In the genomic region with DNA sequence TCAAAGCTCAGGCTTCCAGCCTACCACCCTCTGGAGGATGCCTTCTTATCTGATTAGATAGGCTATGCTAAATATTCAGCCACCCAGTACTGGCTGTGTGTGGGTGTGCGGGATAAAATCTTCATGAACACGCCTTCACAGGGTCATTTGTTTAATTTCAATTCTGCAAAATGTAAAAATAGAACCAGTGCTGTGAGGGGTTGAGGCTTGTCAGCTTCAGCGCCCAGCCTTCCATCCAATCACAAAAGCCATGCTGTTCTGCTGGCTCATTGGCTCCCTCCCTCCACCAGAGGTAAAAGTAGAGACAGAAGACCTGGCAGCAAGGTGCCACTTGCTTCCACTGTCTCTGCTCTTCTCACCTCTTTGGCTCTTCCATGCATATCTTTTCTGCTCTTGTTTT, we compare ENCODE assay signal across 32 mouse cellular contexts. TPM values are rescaled to one million over a fixed set of nuclear protein-coding genes. Genes with fewer than 3 reads are reported as not detected.
DNase-seq lines count a peak whose midpoint lies in the region; ATAC-seq lines count a peak whose summit lies in the region.
"Had no signal": no experiment of that assay in that cellular context is flagged by ENCODE, and none has a peak within 500 bp of the region (broad histone marks: within the 10 kb centered on the region; RNA-seq: fewer than 3 reads in every experiment).

No protein-coding gene starts in this region.

- H3K9ac ChIP-seq in heart, embryonic 16.5 days (ENCODE audit: low read length) = no peak overlapping the region
- H3K9ac ChIP-seq: embryonic facial prominence, embryonic 12.5 days; forebrain, postnatal 0 days; intestine, embryonic 15.5 days; limb, embryonic 13.5 days; liver, embryonic 13.5 days; midbrain, embryonic 15.5 days; neural tube, embryonic 13.5 days had no signal

- peaks cover 6% of the 10 kb centered on the region; the same call in 1 of the 2 replicates for H3K27me3 ChIP-seq in heart, embryonic 16.5 days (ENCODE audit: control insufficient read depth, insufficient read depth, low read length)
- H3K27me3 ChIP-seq: midbrain, embryonic 15.5 days had no signal

- DNase-seq in CD4-positive, CD25-positive, alpha-beta regulatory T cell, adult 2 months (ENCODE audit: low read depth, low spot score) = peak; percentile 2
- DNase-seq in heart, postnatal 14 days = no peak
- no peak for DNase-seq in thymus, postnatal 36 days
- DNase-seq in layer of hippocampus, postnatal 25 days (ENCODE audit: extremely low spot score in 1 of 2, low spot score in 1 of 2) = no peak
- DNase-seq: adrenal gland, postnatal 25 days; cerebellum, adult 11 months; cerebellum, postnatal 10 days; forebrain, postnatal 0 days; gastrocnemius, postnatal 25 days; kidney, adult 8-10 months; kidney, postnatal 14 days; layer of hippocampus, postnatal 36 days; liver, embryonic 13.5 days; lung, adult 2 months; lung, postnatal 14 days; right cerebral cortex, postnatal 4 days; thymus, adult 2 months had no signal

- WGBS in heart, embryonic 16.5 days = 14% methylated on average over 3 of the region's 3 CpGs

- intact Hi-C loops in heart, postnatal 14 days (cut with DNase I) = no loop called here

- no peaks in the 10 kb centered on the region for H3K9me3 ChIP-seq in heart, embryonic 16.5 days (replicated peaks; ENCODE audit: control insufficient read depth, low read length)
- H3K9me3 ChIP-seq: embryonic facial prominence, embryonic 12.5 days; heart, embryonic 10.5 days; hindbrain, embryonic 10.5 days; intestine, embryonic 15.5 days; limb, embryonic 13.5 days; liver, embryonic 13.5 days; midbrain, embryonic 15.5 days; neural tube, embryonic 13.5 days had no signal

- peak overlapping the region; percentile 41; the same call in 1 of the 2 replicates for H3K4me2 ChIP-seq in heart, embryonic 16.5 days (ENCODE audit: low read depth, low read length)
- H3K4me2 ChIP-seq: embryonic facial prominence, embryonic 12.5 days; intestine, embryonic 15.5 days; limb, embryonic 13.5 days; liver, embryonic 13.5 days; midbrain, embryonic 15.5 days; neural tube, embryonic 13.5 days had no signal

- no peak overlapping the region for H3K27ac ChIP-seq in heart, embryonic 16.5 days (ENCODE audit: low read length)
- H3K27ac ChIP-seq: embryonic facial prominence, embryonic 12.5 days; heart, embryonic 10.5 days; hindbrain, embryonic 10.5 days; intestine, embryonic 15.5 days; layer of hippocampus, adult 2 months; limb, embryonic 13.5 days; liver, embryonic 13.5 days; midbrain, embryonic 15.5 days; neural tube, embryonic 13.5 days; stomach, postnatal 0 days had no signal

- H3K4me3 ChIP-seq in heart, embryonic 16.5 days (ENCODE audit: low read length) = no peak overlapping the region
- H3K4me3 ChIP-seq: embryonic facial prominence, embryonic 12.5 days; heart, embryonic 10.5 days; hindbrain, embryonic 10.5 days; intestine, embryonic 15.5 days; layer of hippocampus, adult 2 months; limb, embryonic 13.5 days; liver, embryonic 13.5 days; midbrain, embryonic 15.5 days; neural tube, embryonic 13.5 days had no signal

- no peaks in the 10 kb centered on the region for H3K36me3 ChIP-seq in heart, embryonic 16.5 days (ENCODE audit: control insufficient read depth, insufficient read depth)
- H3K36me3 ChIP-seq: embryonic facial prominence, embryonic 12.5 days; heart, embryonic 10.5 days; hindbrain, embryonic 10.5 days; intestine, embryonic 15.5 days; limb, embryonic 13.5 days; liver, embryonic 13.5 days; midbrain, embryonic 15.5 days; neural tube, embryonic 13.5 days had no signal

- ATAC-seq in CD4-positive, CD25-positive, alpha-beta regulatory T cell, adult 4 months = no peak
- ATAC-seq in heart, embryonic 16.5 days (replicated peaks; ENCODE audit: extremely low read depth, insufficient read depth, low FRiP score) = no peak
- ATAC-seq in common myeloid progenitor, adult 5-6 weeks (replicated peaks; ENCODE audit: low read depth, poor library complexity, severe bottlenecking) = peak; percentile 62
- peak; percentile 48; the same call in 1 of the 2 replicates for ATAC-seq in neutrophil, adult 5-6 weeks (ENCODE audit: extremely low read depth, insufficient number of reproducible peaks, low FRiP score, poor library complexity, severe bottlenecking)
- ATAC-seq: forebrain, postnatal 0 days; hindbrain, embryonic 16.5 days; intestine, embryonic 15.5 days; midbrain, embryonic 15.5 days had no signal

- H3K4me1 ChIP-seq in heart, embryonic 16.5 days (ENCODE audit: control insufficient read depth, insufficient read depth, low read length) = peaks cover 11% of the 10 kb centered on the region
- H3K4me1 ChIP-seq: embryonic facial prominence, embryonic 12.5 days; liver, embryonic 13.5 days had no signal

RNA-seq across cellular contexts. Expression of gene Gramd1b, which starts 4.3 kb away (rescaled TPM):
- 10 to 100 TPM; 57.6 to 69.2 TPM for polyA plus RNA-seq in CD4-positive, CD25-positive, alpha-beta regulatory T cell, adult 4 months (2017; shearing (Covaris generic))
- 5.9 and 8.2 TPM in 2 replicates for polyA plus RNA-seq in heart, embryonic 16.5 days (2015; fragmentation: Nextera tagmentation; extraction: Ambion mirVana)
- total RNA-seq in heart, postnatal 14 days (2021) = 10 to 100 TPM; 19.2 to 24.5 TPM
- total RNA-seq in common myeloid progenitor, adult 5-6 weeks (2017) = 5.8 and 8.5 TPM in 2 replicates
- 21.4 and 22.2 TPM in 2 replicates for total RNA-seq in neutrophil, adult 5-6 weeks (2017)
- 100 to 1,000 TPM; 144 to 167 TPM for total RNA-seq in layer of hippocampus, postnatal 25 days (2021)
- total RNA-seq: MEL had no signal

Comparison
In these comparisons a context has a peak if more than half of its experiments do, and no peak if none do; other contexts are left out.
1. ATAC-seq: peak in common myeloid progenitor, adult 5-6 weeks (single experiment) and neutrophil, adult 5-6 weeks (single experiment); none in CD4-positive, CD25-positive, alpha-beta regulatory T cell, adult 4 months (single experiment) and heart, embryonic 16.5 days (single experiment).